Comparison of ENCODE assay signal across 7 mouse cellular contexts in the genomic region with DNA sequence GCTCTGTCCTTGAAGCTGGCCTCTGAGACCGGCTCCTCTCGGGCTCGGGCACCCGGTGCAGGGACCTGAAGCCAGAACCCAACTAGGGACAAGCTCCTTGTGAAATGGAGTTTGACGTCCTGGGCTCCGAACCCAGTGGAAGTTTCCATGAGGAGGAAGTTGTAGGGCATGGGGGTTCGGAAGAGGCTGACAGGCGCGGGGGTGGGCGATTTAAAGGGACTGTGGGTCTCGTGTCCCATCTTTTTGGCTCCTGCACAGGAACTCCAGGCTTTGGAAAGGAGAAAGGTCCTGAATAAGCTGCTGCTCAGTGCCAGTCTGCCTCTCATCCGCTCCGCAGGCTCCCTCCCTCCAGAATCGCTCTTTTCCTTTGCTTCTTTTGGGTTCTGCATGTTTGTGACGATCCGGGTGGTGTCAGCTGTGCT. TPM values are rescaled to one million over a fixed set of nuclear protein-coding genes. Genes with fewer than 3 reads are reported as not detected.
A peak's percentile ranks its signal among the peaks of the same experiment; 100 is the strongest.
DNase-seq lines count a peak whose midpoint lies in the region; ATAC-seq lines count a peak whose summit lies in the region.

No protein-coding gene starts in this region.

- DNase-seq in lung, postnatal 10 days, result no peak
- peak; percentile 58 to 66 for DNase-seq in left cerebral cortex, adult 8-10 months (ENCODE audit: low spot score in 2 of 2)
- no peak for DNase-seq in adrenal gland, adult 8-10 months

- H3K27me3 ChIP-seq in lung, embryonic 15.5 days, result peaks cover 35% of the 10 kb centered on the region
- H3K27me3 ChIP-seq in forebrain, embryonic 16.5 days (replicated peaks; ENCODE audit: control insufficient read depth, insufficient read depth, low read length), result peaks cover 7% of the 10 kb centered on the region
- peaks cover 18% of the 10 kb centered on the region for H3K27me3 ChIP-seq in midbrain, embryonic 13.5 days

- peak overlapping the region; percentile 62 for H3K4me3 ChIP-seq in lung, embryonic 15.5 days
- peak overlapping the region; percentile 86 for H3K4me3 ChIP-seq in brown adipose tissue, adult 24 weeks (ENCODE audit: insufficient read depth, low read depth, low read length)
- H3K4me3 ChIP-seq in forebrain, embryonic 16.5 days (replicated peaks; ENCODE audit: low read length), result peak overlapping the region; percentile 60
- peak overlapping the region; percentile 78 for H3K4me3 ChIP-seq in midbrain, embryonic 13.5 days (replicated peaks)

- H3K4me2 ChIP-seq in lung, embryonic 15.5 days, result peak overlapping the region; percentile 93
- peak overlapping the region; percentile 93 for H3K4me2 ChIP-seq in forebrain, embryonic 16.5 days (ENCODE audit: low read length)
- H3K4me2 ChIP-seq in midbrain, embryonic 13.5 days (replicated peaks), result peak overlapping the region; percentile 98

- H3K27ac ChIP-seq in lung, embryonic 15.5 days, result no peak overlapping the region
- peak overlapping the region; percentile 10; the same call in 1 of the 2 replicates for H3K27ac ChIP-seq in brown adipose tissue, adult 24 weeks (replicated peaks; ENCODE audit: low read depth, low read length)
- no peak overlapping the region for H3K27ac ChIP-seq in forebrain, embryonic 16.5 days (ENCODE audit: low read length)
- no peak overlapping the region for H3K27ac ChIP-seq in midbrain, embryonic 13.5 days

- H3K4me1 ChIP-seq in lung, embryonic 15.5 days, result peaks cover 15% of the 10 kb centered on the region
- no peaks in the 10 kb centered on the region for H3K4me1 ChIP-seq in brown adipose tissue, adult 24 weeks (ENCODE audit: control insufficient read depth, insufficient read depth, insufficient read length, low read length)
- H3K4me1 ChIP-seq in forebrain, embryonic 16.5 days (replicated peaks; ENCODE audit: control insufficient read depth, insufficient read depth, low read length), result peaks cover 21% of the 10 kb centered on the region
- H3K4me1 ChIP-seq in midbrain, embryonic 13.5 days (replicated peaks), result peaks cover 21% of the 10 kb centered on the region

- ATAC-seq in lung, embryonic 15.5 days (ENCODE audit: borderline replicate concordance, extremely low read depth, low FRiP score, low TSS enrichment), result 0 out of 2 replicates have a peak, but pooled peaks have one; percentile 2
- peak; percentile 43 for ATAC-seq in forebrain, embryonic 16.5 days
- ATAC-seq in midbrain, embryonic 13.5 days, result peak; percentile 53

- WGBS in lung, embryonic 15.5 days, result 0% methylated on average over 16 of the region's 16 CpGs
- 0% methylated on average over 16 of the region's 16 CpGs for WGBS in forebrain, embryonic 16.5 days
- 1% methylated on average over 16 of the region's 16 CpGs for WGBS in midbrain, embryonic 13.5 days

- H3K9me3 ChIP-seq in lung, embryonic 15.5 days, result no peaks in the 10 kb centered on the region
- no peaks in the 10 kb centered on the region for H3K9me3 ChIP-seq in forebrain, embryonic 16.5 days (ENCODE audit: control insufficient read depth, low read length)
- no peaks in the 10 kb centered on the region for H3K9me3 ChIP-seq in midbrain, embryonic 13.5 days

- no peaks in the 10 kb centered on the region for H3K36me3 ChIP-seq in lung, embryonic 15.5 days
- no peaks in the 10 kb centered on the region for H3K36me3 ChIP-seq in forebrain, embryonic 16.5 days (ENCODE audit: control insufficient read depth, insufficient read depth)
- H3K36me3 ChIP-seq in midbrain, embryonic 13.5 days, result no peaks in the 10 kb centered on the region

- H3K9ac ChIP-seq in lung, embryonic 15.5 days, result peak overlapping the region; percentile 42
- H3K9ac ChIP-seq in forebrain, embryonic 16.5 days (replicated peaks; ENCODE audit: low read depth, low read length), result peak overlapping the region; percentile 63
- H3K9ac ChIP-seq in midbrain, embryonic 13.5 days (replicated peaks), result peak overlapping the region; percentile 73

RNA-seq across cellular contexts. Expression of a gene that starts 1.1 kb away (rescaled TPM):
- 1.6 and 1.9 TPM in 2 replicates for polyA plus RNA-seq in lung, embryonic 15.5 days (2015; fragmentation: Nextera tagmentation; extraction: Ambion mirVana)
- 22.0 and 23.0 TPM in 2 replicates for polyA plus RNA-seq in brown adipose tissue, adult 24 weeks (2012; ENCODE audit: insufficient read depth, insufficient read length, missing spikeins)
- 1.6 and 1.8 TPM in 2 replicates for polyA plus RNA-seq in forebrain, embryonic 16.5 days (2015; fragmentation: Nextera tagmentation; extraction: Ambion mirVana)
- 10 to 100 TPM; 66.6 to 80.8 (median 72.4) TPM for total RNA-seq in left cerebral cortex, adult 8-10 months (2022)
- 1.2 and 1.3 TPM in 2 replicates for polyA plus RNA-seq in midbrain, embryonic 13.5 days (2015; fragmentation: Nextera tagmentation; extraction: Ambion mirVana)
- 10 to 100 TPM; 36.3 to 86.4 (median 64.4) TPM for total RNA-seq in adrenal gland, adult 8-10 months (2022)

Comparison
In these comparisons a context has a peak if more than half of its experiments do, and no peak if none do; other contexts are left out.
1. ATAC-seq: peak in every context shown above with its lines; median percentile 53 in midbrain, embryonic 13.5 days; 43 in forebrain, embryonic 16.5 days; 2 in lung, embryonic 15.5 days.
2. DNase-seq: peak in left cerebral cortex, adult 8-10 months (2 of 2); none in lung, postnatal 10 days (single experiment) and adrenal gland, adult 8-10 months (single experiment).
3. Peak in every context shown above with its lines, with median percentiles within 50 percentile points of each other: H3K4me2 ChIP-seq, H3K4me3 ChIP-seq and H3K9ac ChIP-seq.